Mouse (Mus musculus) small intestine, adult 2 months (tissue): ENCODE results near the gene Tpm4. TPM values are rescaled to one million over a fixed set of nuclear protein-coding genes. Genes with fewer than 3 reads are reported as not detected.
A peak's percentile ranks its signal among the peaks of the same experiment; 100 is the strongest.

Experiments used
- H3K27ac ChIP-seq: fragments of 200-500 bp; 2 replicates; pipeline ENCODE4 v1.5.1; 2012; ENCODE audit warnings: low read depth, low read length, control low read depth, inconsistent platforms; ENCODE audit not compliant: insufficient read depth
- H3K27me3 ChIP-seq: fragments of 200-500 bp; 2 replicates; pipeline ENCODE4 v1.6.1; 2012; ENCODE audit warnings: mild to moderate bottlenecking, moderate library complexity, low read length, inconsistent platforms; ENCODE audit not compliant: control insufficient read depth, insufficient read depth
- H3K36me3 ChIP-seq: fragments of 200-500 bp; 2 replicates; pipeline ENCODE4 v1.6.1; 2012; ENCODE audit warnings: mild to moderate bottlenecking, low read length, control low read depth, inconsistent platforms; ENCODE audit not compliant: control insufficient read depth, insufficient read depth
- H3K4me1 ChIP-seq: fragments of 200-500 bp; 2 replicates; pipeline ENCODE4 v1.6.1; 2012; ENCODE audit warnings: low read length, inconsistent platforms, mixed read lengths; ENCODE audit not compliant: control insufficient read depth, insufficient read depth, insufficient read length
- H3K4me3 ChIP-seq: fragments of 200-500 bp; 2 replicates; pipeline ENCODE4 v1.5.1; 2012; ENCODE audit warnings: low read depth, mild to moderate bottlenecking, control low read depth, inconsistent platforms, low read length, moderate library complexity
- CTCF ChIP-seq: fragments of 200-500 bp; IDR thresholded peaks from 2 replicates; pipeline ENCODE4 v1.5.1; 2012; ENCODE audit warnings: low read depth, mild to moderate bottlenecking, control low read depth, inconsistent platforms, low read length, moderate library complexity, mixed read lengths; ENCODE audit not compliant: insufficient replicate concordance, insufficient read length; ENCODE audit errors: extremely low read depth
- POLR2A ChIP-seq: fragments of 200-500 bp; IDR thresholded peaks from 2 replicates; pipeline ENCODE4 v1.6.1; 2012; ENCODE audit warnings: low read depth, mild to moderate bottlenecking, control low read depth, inconsistent platforms, low read length, moderate library complexity
- WGBS: fragments of 180-500 bp; shearing (Covaris S2); methylation state at CpG from one replicate; pipeline ENCODE4 v1.1.7; 2018; 5-methylcytosine and 5-hydroxymethylcytosine counted together
- polyA plus RNA-seq: library from polyadenylated mRNA; depleted of rRNA; stranded (reverse); fragments of >200 nt; gene quantifications from 2 replicates; pipeline ENCODE4 v1.2.3, GENCODE M21; 2012

The Tpm4 gene
- polyA plus RNA-seq, 1 experiment: 27.3 TPM

GRCm38 (mm10) chr8:72132417-72132816, 2.4 kb upstream of the Tpm4 start:
- H3K27me3 ChIP-seq: no peaks in the 10 kb centered on the region
- no peak overlapping the region for H3K27ac ChIP-seq
- H3K36me3 ChIP-seq: no peaks in the 10 kb centered on the region
- peaks cover 8% of the 10 kb centered on the region for H3K4me1 ChIP-seq
- 79% methylated on average over 1 of the region's 1 CpGs for WGBS
- no peak overlapping the region for H3K4me3 ChIP-seq
- TF ChIP-seq POLR2A (no peak), CTCF (no peak)

- Histone ChIP-seq H3K36me3 (no peaks in the 10 kb centered on the region), H3K4me3 (no peak overlapping the region), H3K4me1 (peaks cover 8% of the 10 kb centered on the region), H3K27ac (no peak overlapping the region), H3K27me3 (no peaks in the 10 kb centered on the region)
- 55% methylated on average over 1 of the region's 1 CpGs for WGBS
- no peak for TF ChIP-seq CTCF
- no peak for TF ChIP-seq POLR2A
Observed at GRCm38 (mm10) chr8:72132891-72133290, 1.9 kb upstream of the Tpm4 start.

GRCm38 (mm10) chr8:72133507-72133906, 1.3 kb upstream of the Tpm4 start:
- Histone ChIP-seq H3K4me3 (no peak overlapping the region), H3K4me1 (peaks cover 8% of the 10 kb centered on the region), H3K27me3 (no peaks in the 10 kb centered on the region), H3K36me3 (peaks cover 3% of the 10 kb centered on the region), H3K27ac (no peak overlapping the region)
- 66% methylated on average over 1 of the region's 1 CpGs for WGBS
- TF ChIP-seq POLR2A: no peak
- no peak for TF ChIP-seq CTCF

- H3K36me3 ChIP-seq: peaks cover 14% of the 10 kb centered on the region
- WGBS: under 1% methylated on average over 61 of the region's 62 CpGs
- TF ChIP-seq POLR2A (no peak), CTCF (no peak)
Observed at GRCm38 (mm10) chr8:72135446-72136301, 899 bp downstream of the Tpm4 start.

GRCm38 (mm10) chr8:72136302-72136978, 1.7 kb downstream of the Tpm4 start:
- WGBS: under 1% methylated on average over 18 of the region's 18 CpGs
- no peak for TF ChIP-seq CTCF
- TF ChIP-seq POLR2A: peak; percentile 57; the same call in 1 of the 2 replicates
- peaks cover 20% of the 10 kb centered on the region for H3K36me3 ChIP-seq
- H3K4me1 ChIP-seq: peaks cover 5% of the 10 kb centered on the region
- peak overlapping the region; percentile 66 for H3K4me3 ChIP-seq
- H3K27ac ChIP-seq: peak overlapping the region; percentile 97
- H3K27me3 ChIP-seq: no peaks in the 10 kb centered on the region

More at GRCm38 (mm10) chr8:72135446-72136301, 899 bp downstream of the Tpm4 start:
- Histone ChIP-seq H3K27ac (peak overlapping the region; percentile 97), H3K27me3 (no peaks in the 10 kb centered on the region), H3K4me3 (peak overlapping the region; percentile 66), H3K4me1 (peaks cover 8% of the 10 kb centered on the region)

GRCm38 (mm10) chr8:72137431-72137830, 2.7 kb downstream of the Tpm4 start:
- H3K36me3 ChIP-seq: peaks cover 28% of the 10 kb centered on the region
- TF ChIP-seq POLR2A: no peak
- no peak overlapping the region for H3K27ac ChIP-seq
- no peaks in the 10 kb centered on the region for H3K27me3 ChIP-seq
- 88% methylated on average over 2 of the region's 2 CpGs for WGBS
- H3K4me3 ChIP-seq: no peak overlapping the region
- H3K4me1 ChIP-seq: peaks cover 4% of the 10 kb centered on the region

GRCm38 (mm10) chr8:72138456-72138855, 3.7 kb downstream of the Tpm4 start:
- Histone ChIP-seq H3K27ac (no peak overlapping the region), H3K4me1 (peaks cover 4% of the 10 kb centered on the region), H3K27me3 (no peaks in the 10 kb centered on the region), H3K36me3 (peaks cover 32% of the 10 kb centered on the region), H3K4me3 (no peak overlapping the region)
- TF ChIP-seq CTCF (no peak), POLR2A (no peak)
- WGBS: 92% methylated on average over 5 of the region's 5 CpGs
